Mouse (Mus musculus) olfactory bulb, adult 2 months (tissue): ENCODE measurements around the gene Esx1. TPM values are rescaled to one million over a fixed set of nuclear protein-coding genes. Genes with fewer than 3 reads are reported as not detected.

Experiments
- H3K27ac ChIP-seq: fragments of 200-500 bp; 2 replicates; pipeline ENCODE4 v1.5.1; 2012; ENCODE audit warnings: low read depth, low read length; ENCODE audit not compliant: insufficient read depth
- H3K4me1 ChIP-seq: fragments of 200-500 bp; 2 replicates; pipeline ENCODE4 v1.6.1; 2012; ENCODE audit warnings: low read length; ENCODE audit not compliant: control insufficient read depth, insufficient read depth
- H3K4me3 ChIP-seq: fragments of 200-500 bp; 2 replicates; pipeline ENCODE4 v1.5.1; 2012; ENCODE audit warnings: mild to moderate bottlenecking, low read depth, low read length, moderate library complexity; ENCODE audit not compliant: insufficient read depth
- CTCF ChIP-seq: fragments of 200-500 bp; IDR thresholded peaks from 2 replicates; pipeline ENCODE4 v1.5.1; 2012; ENCODE audit warnings: low read depth, mild to moderate bottlenecking, low read length, moderate library complexity; ENCODE audit not compliant: insufficient read depth
- POLR2A ChIP-seq: fragments of 200-500 bp; IDR thresholded peaks from 2 replicates; pipeline ENCODE4 v1.6.1; 2012; ENCODE audit warnings: mild to moderate bottlenecking, low read depth, low read length, moderate library complexity; ENCODE audit not compliant: insufficient read depth
- WGBS: fragments of 180-500 bp; shearing (Covaris S2); methylation state at CpG from one replicate; pipeline ENCODE4 v1.1.7; 2018; 5-methylcytosine and 5-hydroxymethylcytosine counted together
- polyA plus RNA-seq: library from polyadenylated mRNA; stranded (reverse); fragments of >200 nt; gene quantifications from 2 replicates; pipeline ENCODE4 v1.2.4, GENCODE M21; 2012; ENCODE audit warnings: low replicate concordance; ENCODE audit not compliant: missing spikeins, insufficient read depth, insufficient read length

Esx1 gene
- polyA plus RNA-seq = not detected in 2 replicates

DNA sequence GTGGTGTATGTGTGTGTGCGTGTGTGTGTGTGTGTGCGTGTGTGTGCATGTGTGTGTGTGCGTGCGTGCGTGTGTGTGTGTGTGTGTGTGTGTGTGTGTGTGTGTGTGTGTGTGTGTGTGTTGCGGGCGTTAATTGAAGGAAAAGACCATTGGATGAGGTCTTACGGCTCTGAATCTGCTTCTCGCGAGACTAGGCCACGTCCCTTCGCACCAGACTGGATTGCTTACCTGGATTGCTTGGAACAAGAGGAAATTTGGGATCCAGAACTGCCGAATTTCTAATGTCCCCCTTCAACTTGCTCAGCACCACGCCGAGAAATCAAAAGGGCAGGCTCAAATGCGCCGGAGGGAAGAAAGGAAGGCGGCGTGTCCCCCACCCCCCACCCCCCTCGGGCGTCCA lies at the start of gene Esx1:
Gene Esx1 (minus strand): TSS at position 366 of the 400 bp plus-strand sequence.
- 33% methylated on average over 17 of the region's 21 CpGs for WGBS
- H3K4me3 ChIP-seq = no peak within 1 kb of the TSS
- no peak within 1 kb of the TSS for H3K27ac ChIP-seq
- no peak for TF ChIP-seq POLR2A
- no peak for TF ChIP-seq CTCF
- H3K4me1 ChIP-seq = 0 out of 2 replicates have a peak, but pooled peaks cover 5% of the 10 kb centered on the region

- TF ChIP-seq POLR2A (no peak), CTCF (no peak)
- no peak overlapping the region for H3K27ac ChIP-seq
- H3K4me1 ChIP-seq = no peaks in the 10 kb centered on the region
- no peak overlapping the region for H3K4me3 ChIP-seq
- WGBS = 41% methylated on average over 7 of the region's 7 CpGs
These were observed 48.1 kb upstream of the Esx1 start for GRCm38 (mm10) chrX:137170021-137170420.

- Histone ChIP-seq H3K4me1 (no peaks in the 10 kb centered on the region), H3K27ac (no peak overlapping the region), H3K4me3 (no peak overlapping the region)
- TF ChIP-seq CTCF (no peak), POLR2A (no peak)
- WGBS = 79% methylated on average over 7 of the region's 7 CpGs
These were observed 45.8 kb upstream of the Esx1 start for GRCm38 (mm10) chrX:137167658-137168057.

- H3K4me1 ChIP-seq = no peaks in the 10 kb centered on the region
- H3K4me3 ChIP-seq = no peak overlapping the region
- no peak overlapping the region for H3K27ac ChIP-seq
- WGBS = 86% methylated on average over 3 of the region's 3 CpGs
- TF ChIP-seq POLR2A = no peak
- TF ChIP-seq CTCF = no peak
These were observed 43.7 kb upstream of the Esx1 start for GRCm38 (mm10) chrX:137165621-137166020.

DNA sequence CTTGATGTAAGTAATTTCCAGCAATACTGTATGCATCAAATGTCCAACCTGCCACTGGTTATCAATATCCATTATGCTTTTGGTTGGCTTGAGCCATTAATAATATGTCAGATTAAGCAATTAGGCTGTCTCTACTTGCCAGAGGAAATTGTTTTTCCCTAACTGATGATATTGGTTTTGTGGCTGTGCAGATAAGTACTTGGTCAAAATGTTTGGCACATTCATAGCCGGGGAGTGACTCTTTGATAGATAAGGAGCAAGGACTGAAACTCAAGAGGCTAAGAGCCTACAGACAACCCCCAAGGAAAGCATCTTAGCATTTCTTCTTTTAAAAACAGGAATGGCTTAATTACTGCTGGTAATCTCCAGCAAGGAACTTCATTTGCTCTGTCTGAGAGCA lies 40.8 kb upstream of the Esx1 start:
- Histone ChIP-seq H3K4me3 (no peak overlapping the region), H3K4me1 (no peaks in the 10 kb centered on the region), H3K27ac (no peak overlapping the region)
- 95% methylated on average over 1 of the region's 1 CpGs for WGBS
- no peak for TF ChIP-seq CTCF
- TF ChIP-seq POLR2A = no peak

- no peaks in the 10 kb centered on the region for H3K4me1 ChIP-seq
- H3K4me3 ChIP-seq = no peak overlapping the region
- WGBS = 62% methylated on average over 3 of the region's 3 CpGs
- TF ChIP-seq CTCF (no peak), POLR2A (no peak)
- no peak overlapping the region for H3K27ac ChIP-seq
These were observed 39.1 kb upstream of the Esx1 start for GRCm38 (mm10) chrX:137160971-137161370.

DNA sequence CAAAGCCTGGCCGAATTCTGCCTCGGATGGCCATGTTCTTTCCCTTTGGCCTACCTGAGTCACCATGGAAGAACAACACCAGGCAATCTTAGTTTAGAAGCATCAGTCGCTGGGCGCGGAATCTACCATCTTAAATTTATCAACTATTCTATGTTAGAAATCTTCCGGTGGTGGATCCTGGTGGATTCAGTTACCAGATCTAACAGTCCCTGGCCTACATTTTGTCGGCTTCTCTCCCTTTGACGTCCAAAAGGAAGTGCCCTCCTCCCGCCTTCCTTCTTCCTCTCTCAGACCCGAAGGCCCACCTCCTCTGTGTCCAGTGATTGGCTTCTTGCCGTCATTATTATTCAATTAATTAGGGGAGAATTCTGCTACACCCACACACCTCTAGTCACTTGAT lies 27.2 kb upstream of the Esx1 start:
- H3K4me1 ChIP-seq = no peaks in the 10 kb centered on the region
- H3K27ac ChIP-seq = no peak overlapping the region
- H3K4me3 ChIP-seq = no peak overlapping the region
- 90% methylated on average over 11 of the region's 11 CpGs for WGBS
- TF ChIP-seq CTCF = no peak
- no peak for TF ChIP-seq POLR2A

DNA sequence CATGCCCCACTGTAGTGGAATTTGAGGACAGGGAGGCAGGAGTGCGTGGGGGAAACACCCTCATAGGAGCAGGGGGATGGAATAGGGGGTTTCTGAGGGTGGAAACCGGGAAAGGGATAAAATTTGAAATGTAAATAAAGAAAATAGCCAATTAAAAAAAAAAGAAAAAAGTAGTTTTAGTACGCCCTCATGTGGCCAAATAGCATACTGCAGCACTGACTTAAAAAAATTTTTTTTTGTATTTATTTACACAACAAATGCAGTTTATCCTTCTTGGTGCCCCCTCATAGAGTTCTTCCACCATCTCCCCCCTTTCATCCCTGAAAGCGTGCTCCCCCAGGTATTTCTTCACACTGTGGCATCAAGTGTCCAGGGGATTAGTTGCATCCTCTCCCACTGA lies 22.8 kb upstream of the Esx1 start:
- no peak overlapping the region for H3K27ac ChIP-seq
- no peak overlapping the region for H3K4me3 ChIP-seq
- H3K4me1 ChIP-seq = no peaks in the 10 kb centered on the region
- WGBS = 31% methylated on average over 4 of the region's 4 CpGs
- no peak for TF ChIP-seq CTCF
- TF ChIP-seq POLR2A = no peak

- no peak overlapping the region for H3K27ac ChIP-seq
- WGBS = 93% methylated on average over 4 of the region's 4 CpGs
- TF ChIP-seq POLR2A (no peak), CTCF (no peak)
- no peaks in the 10 kb centered on the region for H3K4me1 ChIP-seq
- H3K4me3 ChIP-seq = no peak overlapping the region
These were observed 21.8 kb upstream of the Esx1 start for GRCm38 (mm10) chrX:137143726-137144125.

DNA sequence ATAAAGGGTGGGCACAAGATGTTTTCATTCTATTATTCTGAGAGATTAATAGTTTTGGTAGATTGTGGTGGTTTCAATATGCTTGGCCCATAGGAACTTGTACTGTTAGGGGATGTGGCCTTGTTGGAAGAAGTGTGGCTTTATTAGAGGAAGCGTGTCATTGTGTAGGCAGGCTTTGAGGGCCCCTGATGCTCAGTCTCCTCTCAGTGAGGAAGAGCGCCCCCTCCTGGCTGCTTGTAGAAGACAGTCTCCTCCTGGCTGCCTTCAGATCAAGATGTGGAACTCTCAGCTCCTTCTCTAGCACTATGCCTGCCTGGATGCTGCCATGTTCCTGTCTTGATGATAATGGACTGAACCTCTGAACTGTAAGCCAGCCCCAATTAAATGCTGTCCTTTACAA lies 20.7 kb upstream of the Esx1 start:
- 50% methylated on average over 2 of the region's 2 CpGs for WGBS
- no peak overlapping the region for H3K4me3 ChIP-seq
- no peaks in the 10 kb centered on the region for H3K4me1 ChIP-seq
- TF ChIP-seq POLR2A = no peak
- TF ChIP-seq CTCF = no peak
- no peak overlapping the region for H3K27ac ChIP-seq
